Mouse (Mus musculus): ENCODE results near the gene Gpt2.

DNA sequence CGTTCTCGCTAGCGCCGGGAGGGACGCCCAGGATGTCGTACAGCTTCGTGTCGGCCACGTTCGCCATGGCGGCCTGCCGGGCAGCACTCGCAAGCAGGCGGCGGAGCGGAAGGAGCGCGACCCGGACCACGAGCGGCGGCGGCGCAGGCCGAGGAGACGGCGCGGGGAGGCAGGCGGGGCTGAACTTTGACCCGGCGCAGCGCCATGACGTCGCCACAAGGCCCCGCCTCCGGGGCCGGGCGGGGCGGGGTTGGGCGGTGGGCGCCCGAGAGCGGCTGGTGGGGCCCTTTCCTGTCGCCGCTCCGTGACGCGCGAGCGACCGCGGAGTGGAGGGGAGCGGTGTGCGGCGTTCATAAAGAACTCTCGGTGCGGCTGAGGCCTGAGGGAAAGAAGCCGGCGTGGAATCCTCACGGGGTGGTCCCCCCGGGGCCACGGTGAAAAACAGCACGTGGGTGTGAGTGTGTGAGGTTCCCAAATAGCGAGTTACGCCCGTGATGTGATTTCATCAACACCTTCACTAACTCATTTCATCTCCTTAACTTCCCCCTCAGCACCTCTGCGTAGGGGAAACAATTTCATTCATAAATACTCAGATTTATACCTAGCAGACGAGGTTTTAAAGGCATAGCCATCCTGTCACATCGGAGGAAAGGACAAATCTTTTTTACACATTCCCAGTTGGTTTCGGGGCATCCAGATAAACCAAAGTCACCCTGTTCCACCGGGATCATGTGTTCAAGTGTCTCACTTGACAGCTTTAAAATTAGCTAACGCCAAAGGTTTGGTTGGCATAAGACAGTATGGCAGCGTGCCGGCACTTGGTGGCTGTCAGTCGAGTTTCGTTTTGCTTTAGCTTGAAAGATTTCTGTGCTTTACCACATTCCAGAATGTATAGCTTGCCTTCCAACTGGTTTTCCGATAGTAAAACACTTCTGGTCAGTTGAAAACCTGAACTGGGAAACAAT lies 63.1 kb downstream of the Gpt2 start, which contains the start of gene Dnaja2:
- TF ChIP-seq POLR2A (IDR thresholded peaks at IDR 0.05; ENCODE audit: low read depth, low read length) (peak; percentile 57), CTCF (conservative IDR thresholded peaks at IDR 0.05; ENCODE audit: insufficient read depth, insufficient read length, low read depth, low read length) (no peak)
